Mouse (Mus musculus) mesoderm, embryonic 11.5 days (tissue): ENCODE results near the gene Brd9.
"Not testable (repeated sequence)": the region's sequence is repeated elsewhere in the genome, so short reads cannot be mapped to it uniquely, and the experiment has no call there.

ENCODE experiments used
- DNase-seq: peaks from one replicate; pipeline ENCODE4 v3.0.0-alpha.2; 2012; ENCODE audit warnings: low read depth, low spot score

The Brd9 gene

GRCm38 (mm10) chr13:73990761-73991160 lies 53.1 kb downstream of the Brd9 start:
- no peak for DNase-seq

- no peak for DNase-seq
Measured at GRCm38 (mm10) chr13:73991267-73991666, 53.7 kb downstream of the Brd9 start.

GRCm38 (mm10) chr13:73996456-73996855 lies 58.8 kb downstream of the Brd9 start:
- no peak for DNase-seq

GRCm38 (mm10) chr13:74000519-74000918 lies 62.9 kb downstream of the Brd9 start:
- DNase-seq = no peak

GRCm38 (mm10) chr13:74000961-74001360 lies 63.4 kb downstream of the Brd9 start:
- no peak for DNase-seq

GRCm38 (mm10) chr13:74001492-74001891 lies 63.9 kb downstream of the Brd9 start:
- DNase-seq = no peak

GRCm38 (mm10) chr13:74006881-74007280 lies 69.3 kb downstream of the Brd9 start:
- DNase-seq = not testable (repeated sequence)

- not testable (repeated sequence) for DNase-seq
Measured at GRCm38 (mm10) chr13:74008216-74008615, 70.6 kb downstream of the Brd9 start.

GRCm38 (mm10) chr13:74008948-74009718 lies 71.5 kb downstream of the Brd9 start, which contains the start of gene Tppp:
Tppp (plus strand) TSS chr13:74009407.
- DNase-seq = peak; percentile 90

GRCm38 (mm10) chr13:74009791-74010614 lies 72.4 kb downstream of the Brd9 start:
- peak; percentile 65 for DNase-seq
